Mouse (Mus musculus) ES-Bruce4 (cell line): Measurements from ENCODE around the gene Hexim1. TPM values are rescaled to one million over a fixed set of nuclear protein-coding genes. Genes with fewer than 3 reads are reported as not detected.

Experiments
- H3K27ac ChIP-seq: 2 replicates; pipeline ENCODE4 v1.5.1; 2012; ENCODE audit warnings: low read length, inconsistent platforms; ENCODE audit not compliant: insufficient read depth
- H3K27me3 ChIP-seq: 2 replicates; pipeline ENCODE4 v1.6.1; 2012; ENCODE audit warnings: mild to moderate bottlenecking, low read length, inconsistent platforms; ENCODE audit not compliant: control insufficient read depth, poor library complexity, insufficient read depth, severe bottlenecking
- H3K36me3 ChIP-seq: 2 replicates; pipeline ENCODE4 v1.6.1; 2012; ENCODE audit warnings: inconsistent platforms, mild to moderate bottlenecking, low read length, moderate library complexity; ENCODE audit not compliant: control insufficient read depth, poor library complexity, insufficient read depth, severe bottlenecking
- H3K4me1 ChIP-seq: one replicate; pipeline ENCODE4 v1.8.1; 2011; ENCODE audit warnings: low read length; ENCODE audit not compliant: control insufficient read depth, insufficient read depth
- H3K4me3 ChIP-seq: 2 replicates; pipeline ENCODE4 v1.5.1; 2011; ENCODE audit warnings: low read depth, mild to moderate bottlenecking, low read length
- H3K9ac ChIP-seq: 2 replicates; pipeline ENCODE4 v1.6.1; 2012; ENCODE audit warnings: low read depth, mild to moderate bottlenecking, inconsistent platforms; ENCODE audit not compliant: poor library complexity, severe bottlenecking
- H3K9me3 ChIP-seq: replicated peaks from 2 replicates; pipeline ENCODE4 v1.6.1; 2012; ENCODE audit warnings: mild to moderate bottlenecking, low read length, inconsistent platforms; ENCODE audit not compliant: control insufficient read depth, poor library complexity, insufficient read depth, severe bottlenecking
- CTCF ChIP-seq: IDR thresholded peaks from one replicate; pipeline ENCODE4 v1.8.1; 2011; ENCODE audit warnings: low read depth, low read length
- EP300 ChIP-seq: IDR thresholded peaks from 2 replicates; pipeline ENCODE4 v1.6.1; 2011; ENCODE audit warnings: low read depth, low read length; ENCODE audit not compliant: insufficient read depth
- POLR2A ChIP-seq: IDR thresholded peaks from one replicate; pipeline ENCODE4 v1.8.1; 2011; ENCODE audit warnings: low read length; ENCODE audit not compliant: insufficient read depth
- polyA plus RNA-seq: library from polyadenylated mRNA; stranded (reverse); fragments of >200 nt; gene quantifications from 2 replicates; pipeline ENCODE4 v1.2.4, GENCODE M21; 2011; ENCODE audit warnings: low read depth; ENCODE audit not compliant: missing spikeins, insufficient read depth, insufficient read length

The Hexim1 gene
- polyA plus RNA-seq, 1 experiment, result 17.2 TPM

DNA sequence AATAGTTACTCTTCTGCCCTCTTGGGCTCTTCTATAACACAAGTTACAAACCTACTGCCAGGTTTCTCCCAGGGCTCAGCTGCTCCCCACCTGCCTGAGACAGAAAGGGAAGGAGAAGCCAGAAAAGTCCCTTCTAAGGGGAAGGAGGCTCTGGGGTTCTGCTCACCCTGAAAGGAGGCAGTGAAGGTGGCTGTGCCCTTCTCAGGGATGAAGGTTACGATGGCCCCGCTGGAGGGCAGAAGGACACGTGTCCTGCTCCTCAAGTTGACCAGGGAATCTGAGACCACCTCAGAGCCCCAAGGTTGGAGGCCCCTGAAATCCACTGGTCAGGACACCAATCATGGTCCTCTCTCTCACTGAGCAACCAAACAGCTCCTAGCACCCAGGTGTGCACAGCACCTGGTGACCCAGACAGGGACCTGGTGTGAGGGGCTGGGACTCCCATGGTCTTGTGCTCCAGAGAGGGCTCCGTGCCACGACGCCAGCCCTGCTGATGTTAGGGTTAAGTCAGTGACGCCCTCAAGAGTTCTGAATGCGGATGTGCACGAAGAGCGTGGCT lies 45.6 kb upstream of the Hexim1 start:
- H3K9me3 ChIP-seq, result no peaks in the 10 kb centered on the region
- H3K27ac ChIP-seq, result no peak overlapping the region
- no peak overlapping the region for H3K4me3 ChIP-seq
- TF ChIP-seq POLR2A (no peak), EP300 (no peak), CTCF (no peak)
- H3K36me3 ChIP-seq, result peaks cover 22% of the 10 kb centered on the region
- no peaks in the 10 kb centered on the region for H3K27me3 ChIP-seq
- H3K4me1 ChIP-seq, result peaks cover 5% of the 10 kb centered on the region
- no peak overlapping the region for H3K9ac ChIP-seq

DNA sequence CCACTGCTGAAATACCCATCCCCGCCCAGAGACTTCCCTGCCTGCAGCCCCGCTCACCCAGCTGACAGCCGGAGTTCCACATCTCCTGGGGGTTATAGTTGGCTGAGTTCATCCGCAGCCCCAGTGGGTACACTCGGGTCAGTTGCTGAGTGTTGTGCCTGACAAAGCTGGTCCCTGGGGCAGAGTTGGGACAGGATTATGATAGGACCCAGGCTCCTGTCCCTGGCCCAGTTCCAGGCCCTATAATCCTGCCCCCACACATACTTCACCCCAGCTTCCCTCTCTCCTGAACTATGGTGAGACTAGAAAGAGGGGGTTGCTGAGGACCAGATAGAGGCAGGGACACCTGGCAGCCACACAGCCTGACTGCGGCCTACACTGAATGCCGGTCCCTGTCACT lies 42.4 kb upstream of the Hexim1 start:
- no peaks in the 10 kb centered on the region for H3K9me3 ChIP-seq
- TF ChIP-seq EP300 (no peak), POLR2A (no peak), CTCF (no peak)
- no peaks in the 10 kb centered on the region for H3K27me3 ChIP-seq
- H3K27ac ChIP-seq, result no peak overlapping the region
- H3K4me3 ChIP-seq, result no peak overlapping the region
- H3K9ac ChIP-seq, result no peak overlapping the region
- peaks cover 7% of the 10 kb centered on the region for H3K36me3 ChIP-seq
- H3K4me1 ChIP-seq, result peaks cover 5% of the 10 kb centered on the region

DNA sequence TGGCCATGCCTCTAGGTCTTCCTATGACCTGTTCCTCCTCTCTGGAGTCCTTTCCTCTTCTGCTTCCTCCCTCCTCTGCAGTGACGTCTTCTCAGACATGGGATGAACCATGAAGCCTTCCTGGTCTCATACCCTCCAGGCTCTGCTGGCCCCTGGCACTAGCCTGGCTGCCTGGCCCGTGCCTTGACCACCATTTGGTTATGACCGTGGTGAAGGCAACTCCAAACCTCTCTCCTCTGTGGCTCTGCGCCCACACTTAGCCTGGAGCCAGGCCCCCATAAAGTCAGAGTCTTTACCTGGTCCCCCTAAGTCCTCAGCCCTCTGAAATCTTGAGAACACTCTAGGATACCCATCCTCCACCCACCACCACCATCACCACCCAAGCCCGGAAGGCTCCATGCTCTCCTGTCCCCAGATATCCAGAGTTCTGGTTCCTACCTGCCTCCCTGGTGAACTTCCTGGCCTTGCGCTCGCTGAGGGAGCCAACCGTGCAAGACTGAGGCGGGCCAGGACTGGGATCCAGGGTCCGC lies 41.8 kb upstream of the Hexim1 start:
- no peaks in the 10 kb centered on the region for H3K27me3 ChIP-seq
- H3K27ac ChIP-seq, result no peak overlapping the region
- no peak overlapping the region for H3K9ac ChIP-seq
- no peaks in the 10 kb centered on the region for H3K9me3 ChIP-seq
- no peak for TF ChIP-seq EP300
- TF ChIP-seq POLR2A, result no peak
- TF ChIP-seq CTCF, result no peak
- H3K4me3 ChIP-seq, result no peak overlapping the region
- H3K36me3 ChIP-seq, result peaks cover 2% of the 10 kb centered on the region; the same call in 1 of the 2 replicates
- H3K4me1 ChIP-seq, result peaks cover 5% of the 10 kb centered on the region

DNA sequence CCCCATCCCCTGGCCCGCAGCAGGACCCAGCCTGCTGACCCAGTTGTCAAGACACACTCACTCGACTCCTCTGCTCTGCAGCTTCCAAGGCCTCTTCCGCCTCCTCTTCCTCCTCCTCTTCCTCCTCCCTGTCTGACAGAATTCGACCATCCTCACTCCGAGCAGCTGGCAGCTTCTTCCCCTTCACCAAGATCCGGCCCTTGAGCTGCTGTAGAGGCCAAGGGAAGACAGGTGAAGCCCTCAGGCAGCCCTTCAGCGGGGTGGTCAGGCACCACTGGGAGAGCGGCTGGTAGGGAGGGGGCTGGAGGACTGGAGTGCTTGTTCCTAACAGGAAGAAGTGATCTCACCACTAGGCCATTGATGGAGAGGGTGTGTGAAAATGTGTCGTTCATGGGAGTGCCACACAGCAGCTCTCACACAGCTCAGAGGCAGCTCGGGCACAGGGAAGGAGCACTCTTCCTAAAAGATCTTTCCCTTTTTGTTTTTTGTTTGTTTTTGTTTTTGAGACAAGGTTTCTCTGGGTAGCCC lies 41.2 kb upstream of the Hexim1 start:
- Histone ChIP-seq H3K27ac (no peak overlapping the region), H3K9me3 (no peaks in the 10 kb centered on the region), H3K4me3 (no peak overlapping the region; the same call in 1 of the 2 replicates), H3K36me3 (no peaks in the 10 kb centered on the region), H3K27me3 (no peaks in the 10 kb centered on the region), H3K4me1 (peaks cover 5% of the 10 kb centered on the region), H3K9ac (no peak overlapping the region)
- TF ChIP-seq POLR2A (no peak), CTCF (no peak), EP300 (no peak)

DNA sequence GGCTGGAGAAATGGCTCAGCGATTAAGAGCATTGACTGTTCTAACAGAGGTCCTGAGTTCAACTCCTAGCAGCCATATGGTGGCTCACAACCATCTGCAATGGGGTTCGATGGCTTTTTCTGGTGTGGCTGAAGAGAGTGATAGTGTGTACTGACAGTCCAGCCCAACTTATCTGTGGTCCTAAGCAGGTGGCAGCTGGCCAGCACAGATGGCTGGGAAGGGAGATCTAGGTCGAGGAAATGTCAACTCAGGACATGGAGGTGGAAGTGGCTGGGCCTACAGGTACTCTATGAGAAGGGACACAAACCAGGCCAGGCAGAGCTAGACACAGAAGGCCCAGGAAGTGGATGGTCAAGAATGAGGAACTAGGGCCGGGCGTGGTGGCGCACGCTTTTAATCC lies 40.0 kb upstream of the Hexim1 start:
- no peak overlapping the region for H3K4me3 ChIP-seq
- no peaks in the 10 kb centered on the region for H3K27me3 ChIP-seq
- no peaks in the 10 kb centered on the region for H3K36me3 ChIP-seq
- peaks cover 5% of the 10 kb centered on the region for H3K4me1 ChIP-seq
- H3K27ac ChIP-seq, result no peak overlapping the region
- H3K9me3 ChIP-seq, result no peaks in the 10 kb centered on the region
- TF ChIP-seq CTCF (no peak), EP300 (no peak), POLR2A (no peak)
- no peak overlapping the region for H3K9ac ChIP-seq

DNA sequence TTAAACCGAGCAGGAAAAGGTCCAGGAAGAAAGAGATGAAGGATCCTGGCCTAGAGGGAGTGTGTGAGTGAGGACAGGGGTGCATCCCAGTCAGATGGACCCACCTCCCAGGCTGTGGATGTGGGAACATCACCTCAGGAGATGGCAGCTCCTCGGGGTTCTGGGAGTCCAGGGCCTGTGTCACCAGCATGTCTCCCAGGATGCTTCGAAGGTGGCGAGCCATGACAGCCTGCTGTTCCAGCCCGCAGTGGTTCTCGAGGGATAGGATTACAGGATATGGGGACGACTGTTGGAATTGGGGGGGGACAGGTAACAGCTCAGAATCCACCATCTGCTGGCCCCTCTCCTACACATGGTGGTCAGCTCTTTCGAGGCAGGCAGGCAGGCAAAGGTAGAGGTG lies 39.5 kb upstream of the Hexim1 start:
- H3K4me1 ChIP-seq, result peaks cover 5% of the 10 kb centered on the region
- no peak overlapping the region for H3K9ac ChIP-seq

More for the DNA sequence above, 39.5 kb upstream of the Hexim1 start:
- Histone ChIP-seq H3K4me3 (no peak overlapping the region), H3K27ac (no peak overlapping the region), H3K36me3 (no peaks in the 10 kb centered on the region), H3K9me3 (no peaks in the 10 kb centered on the region), H3K27me3 (no peaks in the 10 kb centered on the region)
- TF ChIP-seq EP300, result no peak
- TF ChIP-seq POLR2A, result no peak
- TF ChIP-seq CTCF, result no peak
